Comparison of ENCODE assay signal across 8 mouse cellular contexts in genomic region chr7:112720989-112721337, GRCm38 (mm10). TPM values are rescaled to one million over a fixed set of nuclear protein-coding genes. Genes with fewer than 3 reads are reported as not detected.
DNase-seq lines count a peak whose midpoint lies in the region; ATAC-seq and TF ChIP-seq lines count a peak whose summit lies in the region.
"Had no signal": no experiment of that assay in that cellular context is flagged by ENCODE, and none has a peak within 500 bp of the region (broad histone marks: within the 10 kb centered on the region; RNA-seq: fewer than 3 reads in every experiment).

No protein-coding gene starts in this region.

- no peak for ATAC-seq in kidney, postnatal 0 days (replicated peaks; ENCODE audit: low FRiP score, low read depth)
- no peak; the same call in 1 of the 2 replicates for ATAC-seq in forebrain, embryonic 12.5 days (ENCODE audit: low FRiP score)
- ATAC-seq in intestine, embryonic 16.5 days: 0 out of 2 replicates have a peak, but pooled peaks have one; percentile 22
- peak; percentile 30; the same call in 1 of the 2 replicates for ATAC-seq in neural tube, embryonic 15.5 days (ENCODE audit: low FRiP score)

- H3K27me3 ChIP-seq in kidney, postnatal 0 days (ENCODE audit: insufficient read depth, low read length): no peaks in the 10 kb centered on the region
- no peaks in the 10 kb centered on the region for H3K27me3 ChIP-seq in forebrain, embryonic 12.5 days
- no peaks in the 10 kb centered on the region for H3K27me3 ChIP-seq in intestine, embryonic 16.5 days (replicated peaks; ENCODE audit: control insufficient read depth, insufficient read depth, low read length)
- no peaks in the 10 kb centered on the region for H3K27me3 ChIP-seq in neural tube, embryonic 15.5 days (replicated peaks)

- no peak for TF ChIP-seq CTCF in kidney, postnatal 0 days (IDR thresholded peaks at IDR 0.05; ENCODE audit: low read depth)

- no peak overlapping the region for H3K4me3 ChIP-seq in kidney, postnatal 0 days (replicated peaks; ENCODE audit: low read depth, low read length)
- no peak overlapping the region for H3K4me3 ChIP-seq in forebrain, embryonic 12.5 days (replicated peaks)
- no peak overlapping the region for H3K4me3 ChIP-seq in intestine, embryonic 16.5 days (ENCODE audit: low read length)
- H3K4me3 ChIP-seq in neural tube, embryonic 15.5 days (replicated peaks): peak overlapping the region; percentile 23; the same call in 1 of the 2 replicates
- H3K4me3 ChIP-seq: liver, embryonic 15.5 days had no signal

- H3K4me2 ChIP-seq in kidney, postnatal 0 days (ENCODE audit: low read length): peak overlapping the region; percentile 50; the same call in 1 of the 2 replicates
- peak overlapping the region; percentile 48 for H3K4me2 ChIP-seq in forebrain, embryonic 12.5 days
- H3K4me2 ChIP-seq in intestine, embryonic 16.5 days (ENCODE audit: low read depth, low read length): 0 out of 2 replicates have a peak overlapping the region, but pooled peaks have one; percentile 20
- H3K4me2 ChIP-seq in neural tube, embryonic 15.5 days: peak overlapping the region; percentile 56
- H3K4me2 ChIP-seq: liver, embryonic 15.5 days had no signal

- peak overlapping the region; percentile 75; the same call in 1 of the 2 replicates for H3K27ac ChIP-seq in kidney, postnatal 0 days
- peak overlapping the region; percentile 69 for H3K27ac ChIP-seq in forebrain, embryonic 12.5 days
- H3K27ac ChIP-seq in intestine, embryonic 16.5 days (ENCODE audit: low read length): peak overlapping the region; percentile 56
- peak overlapping the region; percentile 74 for H3K27ac ChIP-seq in neural tube, embryonic 15.5 days (replicated peaks)
- H3K27ac ChIP-seq: liver, embryonic 15.5 days had no signal

- H3K4me1 ChIP-seq in kidney, postnatal 0 days (replicated peaks; ENCODE audit: insufficient read depth, low read length): peaks cover 43% of the 10 kb centered on the region
- peaks cover 52% of the 10 kb centered on the region for H3K4me1 ChIP-seq in forebrain, embryonic 12.5 days
- peaks cover 48% of the 10 kb centered on the region for H3K4me1 ChIP-seq in intestine, embryonic 16.5 days (ENCODE audit: control insufficient read depth, insufficient read depth, low read length)
- peaks cover 40% of the 10 kb centered on the region for H3K4me1 ChIP-seq in neural tube, embryonic 15.5 days

- no peaks in the 10 kb centered on the region for H3K9me3 ChIP-seq in kidney, postnatal 0 days (replicated peaks; ENCODE audit: low read length)
- no peaks in the 10 kb centered on the region for H3K9me3 ChIP-seq in forebrain, embryonic 12.5 days
- no peaks in the 10 kb centered on the region for H3K9me3 ChIP-seq in intestine, embryonic 16.5 days (ENCODE audit: control insufficient read depth, low read length)
- no peaks in the 10 kb centered on the region for H3K9me3 ChIP-seq in neural tube, embryonic 15.5 days (replicated peaks)
- H3K9me3 ChIP-seq: liver, embryonic 15.5 days had no signal

- no peak for DNase-seq in kidney, postnatal 0 days (ENCODE audit: low spot score)
- no peak for DNase-seq in kidney, postnatal 36 days
- DNase-seq in gastrocnemius, adult 18-20 months (ENCODE audit: low spot score): no peak
- no peak for DNase-seq in adrenal gland, postnatal 10 days

- no peaks in the 10 kb centered on the region for H3K36me3 ChIP-seq in kidney, postnatal 0 days (ENCODE audit: insufficient read depth, low read length)
- no peaks in the 10 kb centered on the region for H3K36me3 ChIP-seq in forebrain, embryonic 12.5 days (replicated peaks)
- no peaks in the 10 kb centered on the region for H3K36me3 ChIP-seq in intestine, embryonic 16.5 days (ENCODE audit: control insufficient read depth, insufficient read depth, low read length)
- H3K36me3 ChIP-seq in neural tube, embryonic 15.5 days: no peaks in the 10 kb centered on the region
- H3K36me3 ChIP-seq: liver, embryonic 15.5 days had no signal

- H3K9ac ChIP-seq in kidney, postnatal 0 days (ENCODE audit: low read depth, low read length): no peak overlapping the region
- H3K9ac ChIP-seq in forebrain, embryonic 12.5 days: peak overlapping the region; percentile 43; the same call in 1 of the 2 replicates
- no peak overlapping the region; the same call in 1 of the 2 replicates for H3K9ac ChIP-seq in intestine, embryonic 16.5 days (ENCODE audit: low read depth, low read length)
- H3K9ac ChIP-seq in neural tube, embryonic 15.5 days (replicated peaks): no peak overlapping the region
- H3K9ac ChIP-seq: liver, embryonic 15.5 days had no signal

- 27% methylated on average over 4 of the region's 4 CpGs for WGBS in kidney, postnatal 0 days
- 29% methylated on average over 4 of the region's 4 CpGs for WGBS in forebrain, embryonic 12.5 days
- WGBS in intestine, embryonic 16.5 days: 13% methylated on average over 4 of the region's 4 CpGs
- WGBS in neural tube, embryonic 15.5 days: 6% methylated on average over 4 of the region's 4 CpGs

RNA-seq across cellular contexts. Expression of gene Tead1, which starts 41.8 kb away (rescaled TPM):
- polyA plus RNA-seq in kidney, postnatal 0 days (2015; fragmentation: Nextera tagmentation; extraction: Ambion mirVana): 14.9 and 17.1 TPM in 2 replicates
- 20.7 and 28.3 TPM in 2 replicates for polyA plus RNA-seq in forebrain, embryonic 12.5 days (2016; fragmentation: Nextera tagmentation; extraction: Ambion mirVana)
- polyA plus RNA-seq in intestine, embryonic 16.5 days (2015; fragmentation: Nextera tagmentation; extraction: Ambion mirVana): 9.5 and 10.9 TPM in 2 replicates
- polyA plus RNA-seq in neural tube, embryonic 15.5 days (2015; fragmentation: Nextera tagmentation; extraction: Ambion mirVana): 14.4 and 15.9 TPM in 2 replicates
- 100 to 1,000 TPM; 217 to 238 TPM for total RNA-seq in gastrocnemius, adult 18-20 months (2021)
- total RNA-seq in adrenal gland, postnatal 10 days (2021): 10 to 100 TPM; 60.3 to 67.6 TPM

Comparison
In these comparisons a context has a peak if more than half of its experiments do, and no peak if none do; other contexts are left out.
1. ATAC-seq: peak in intestine, embryonic 16.5 days (single experiment) and neural tube, embryonic 15.5 days (single experiment); none in kidney, postnatal 0 days (single experiment) and forebrain, embryonic 12.5 days (single experiment).
2. Peak in every context shown above with its lines, with median percentiles within 50 percentile points of each other: H3K27ac ChIP-seq and H3K4me2 ChIP-seq.